Mouse (Mus musculus) neural tube, embryonic 14.5 days (tissue): ENCODE results near the gene Gm21885. TPM values are rescaled to one million over a fixed set of nuclear protein-coding genes. Genes with fewer than 3 reads are reported as not detected.
A peak's percentile ranks its signal among the peaks of the same experiment; 100 is the strongest.

ENCODE experiments used
- ATAC-seq: fragments of 200-750 bp; cut with Nextera tagmentation; 2 replicates; pipeline ENCODE4 v1.8.0; 2017; ENCODE audit warnings: low read depth, mild to moderate bottlenecking, moderate TSS enrichment, moderate library complexity
- H3K27ac ChIP-seq: fragments of 300-500 bp; sonication (generic); 2 replicates; pipeline ENCODE4 v1.5.1; 2014; ENCODE audit warnings: low read depth, mild to moderate bottlenecking, control low read depth, low read length, moderate library complexity, mixed read lengths
- H3K27me3 ChIP-seq: fragments of 300-500 bp; sonication (generic); 2 replicates; pipeline ENCODE4 v1.6.1; 2014; ENCODE audit warnings: low read length; ENCODE audit not compliant: control insufficient read depth, insufficient read depth
- H3K36me3 ChIP-seq: fragments of 300-500 bp; sonication (generic); 2 replicates; pipeline ENCODE4 v1.6.1; 2014; ENCODE audit warnings: low read length, mixed read lengths; ENCODE audit not compliant: control insufficient read depth, insufficient read depth
- H3K4me1 ChIP-seq: fragments of 300-500 bp; sonication (generic); 2 replicates; pipeline ENCODE4 v1.6.1; 2014; ENCODE audit warnings: low read length; ENCODE audit not compliant: control insufficient read depth, insufficient read depth
- H3K4me2 ChIP-seq: fragments of 300-500 bp; sonication (generic); 2 replicates; pipeline ENCODE4 v1.6.1; 2014; ENCODE audit warnings: mild to moderate bottlenecking, low read depth, low read length, control low read depth
- H3K4me3 ChIP-seq: fragments of 300-500 bp; sonication (generic); 2 replicates; pipeline ENCODE4 v1.5.1; 2014; ENCODE audit warnings: low read depth, low read length, control low read depth, mixed read lengths
- H3K9ac ChIP-seq: fragments of 300-500 bp; sonication (generic); replicated peaks from 2 replicates; pipeline ENCODE4 v1.6.1; 2014; ENCODE audit warnings: low read depth, mild to moderate bottlenecking, control low read depth, low read length, mixed read lengths
- H3K9me3 ChIP-seq: fragments of 300-500 bp; sonication (generic); 2 replicates; pipeline ENCODE4 v1.6.1; 2016; ENCODE audit warnings: low read length; ENCODE audit not compliant: control insufficient read depth
- WGBS: fragments of 180-500 bp; shearing (Covaris S2); extraction: QIAGEN DNeasy Blood & Tissue Kit; methylation state at CpG from one replicate; pipeline ENCODE4 v1.1.7; 2014; 5-methylcytosine and 5-hydroxymethylcytosine counted together
- polyA plus RNA-seq: library from polyadenylated mRNA; unstranded; fragments of >200 nt; fragmentation: Nextera tagmentation; extraction: Ambion mirVana; gene quantifications from 2 replicates; pipeline ENCODE4 v1.2.1, GENCODE M21; 2014

Gene Gm21885
- 1.1 TPM in 1 of 2 replicates, not detected in the other for polyA plus RNA-seq

- no peak for ATAC-seq
- Histone ChIP-seq H3K4me2 (no peak within 1 kb of the TSS), H3K27me3 (no peaks in the 10 kb centered on the region), H3K27ac (no peak within 1 kb of the TSS), H3K9me3 (no peaks in the 10 kb centered on the region), H3K36me3 (peaks cover 8% of the 10 kb centered on the region), H3K4me1 (peaks cover 4% of the 10 kb centered on the region), H3K9ac (no peak within 1 kb of the TSS), H3K4me3 (no peak within 1 kb of the TSS)
- 81% methylated on average over 11 of the region's 11 CpGs for WGBS
Measured at GRCm38 (mm10) chr11:94281199-94282181, at the start of gene Gm21885. Gene Gm21885, plus strand, starts transcription at chr11:94281873.

GRCm38 (mm10) chr11:94233405-94233804, 48.3 kb upstream of the Gm21885 start:
- Histone ChIP-seq H3K4me2 (no peak overlapping the region), H3K4me3 (no peak overlapping the region), H3K9me3 (no peaks in the 10 kb centered on the region), H3K9ac (no peak overlapping the region), H3K27me3 (no peaks in the 10 kb centered on the region), H3K4me1 (no peaks in the 10 kb centered on the region), H3K36me3 (no peaks in the 10 kb centered on the region), H3K27ac (no peak overlapping the region)
- 69% methylated on average over 6 of the region's 6 CpGs for WGBS
- no peak for ATAC-seq

- WGBS: 94% methylated on average over 12 of the region's 12 CpGs
- H3K4me1 ChIP-seq: no peaks in the 10 kb centered on the region
- ATAC-seq: no peak
- no peak overlapping the region for H3K4me3 ChIP-seq
- H3K27me3 ChIP-seq: no peaks in the 10 kb centered on the region
- no peak overlapping the region for H3K9ac ChIP-seq
- no peaks in the 10 kb centered on the region for H3K36me3 ChIP-seq
- no peaks in the 10 kb centered on the region for H3K9me3 ChIP-seq
- H3K27ac ChIP-seq: no peak overlapping the region
- no peak overlapping the region for H3K4me2 ChIP-seq
Measured at GRCm38 (mm10) chr11:94234380-94234779, 47.3 kb upstream of the Gm21885 start.

GRCm38 (mm10) chr11:94234857-94235256, 46.8 kb upstream of the Gm21885 start:
- no peaks in the 10 kb centered on the region for H3K36me3 ChIP-seq
- H3K9me3 ChIP-seq: no peaks in the 10 kb centered on the region
- no peak overlapping the region for H3K4me3 ChIP-seq
- 93% methylated on average over 8 of the region's 8 CpGs for WGBS
- H3K27me3 ChIP-seq: no peaks in the 10 kb centered on the region
- H3K9ac ChIP-seq: no peak overlapping the region
- no peak overlapping the region for H3K4me2 ChIP-seq
- no peak for ATAC-seq
- no peaks in the 10 kb centered on the region for H3K4me1 ChIP-seq
- no peak overlapping the region for H3K27ac ChIP-seq

- Histone ChIP-seq H3K36me3 (no peaks in the 10 kb centered on the region), H3K27me3 (no peaks in the 10 kb centered on the region), H3K4me1 (no peaks in the 10 kb centered on the region), H3K4me3 (no peak overlapping the region), H3K9ac (no peak overlapping the region), H3K27ac (peak overlapping the region; percentile 65; the same call in 1 of the 2 replicates), H3K9me3 (no peaks in the 10 kb centered on the region), H3K4me2 (no peak overlapping the region)
- peak; percentile 80 for ATAC-seq
- 24% methylated on average over 3 of the region's 3 CpGs for WGBS
Measured at GRCm38 (mm10) chr11:94236074-94236473, 45.6 kb upstream of the Gm21885 start.

GRCm38 (mm10) chr11:94238786-94239185, 42.9 kb upstream of the Gm21885 start:
- 94% methylated on average over 8 of the region's 8 CpGs for WGBS
- Histone ChIP-seq H3K4me1 (peaks cover 13% of the 10 kb centered on the region), H3K27ac (no peak overlapping the region), H3K9me3 (no peaks in the 10 kb centered on the region), H3K27me3 (no peaks in the 10 kb centered on the region), H3K4me3 (no peak overlapping the region), H3K4me2 (no peak overlapping the region), H3K9ac (no peak overlapping the region), H3K36me3 (no peaks in the 10 kb centered on the region)
- no peak for ATAC-seq

GRCm38 (mm10) chr11:94239706-94240105, 42.0 kb upstream of the Gm21885 start:
- 51% methylated on average over 9 of the region's 9 CpGs for WGBS
- no peaks in the 10 kb centered on the region for H3K36me3 ChIP-seq
- no peak overlapping the region for H3K9ac ChIP-seq
- H3K9me3 ChIP-seq: no peaks in the 10 kb centered on the region
- ATAC-seq: no peak
- H3K4me3 ChIP-seq: no peak overlapping the region
- no peak overlapping the region for H3K4me2 ChIP-seq
- peaks cover 13% of the 10 kb centered on the region for H3K4me1 ChIP-seq
- no peaks in the 10 kb centered on the region for H3K27me3 ChIP-seq
- no peak overlapping the region for H3K27ac ChIP-seq

GRCm38 (mm10) chr11:94242760-94243421, 38.8 kb upstream of the Gm21885 start:
- Histone ChIP-seq H3K4me2 (peak overlapping the region; percentile 39), H3K4me3 (no peak overlapping the region), H3K36me3 (no peaks in the 10 kb centered on the region), H3K27me3 (no peaks in the 10 kb centered on the region), H3K9ac (peak overlapping the region; percentile 17; the same call in 1 of the 2 replicates), H3K27ac (no peak overlapping the region), H3K4me1 (peaks cover 16% of the 10 kb centered on the region), H3K9me3 (no peaks in the 10 kb centered on the region)
- WGBS: 5% methylated on average over 29 of the region's 29 CpGs
- peak; percentile 33; the same call in 1 of the 2 replicates for ATAC-seq
